Mouse (Mus musculus) C2C12 (cell line): ENCODE data around the gene Cep57l1. TPM values are rescaled to one million over a fixed set of nuclear protein-coding genes. Genes with fewer than 3 reads are reported as not detected.

Source experiments
- H3K27me3 ChIP-seq: one replicate; pipeline ENCODE4 v1.6.1; 2011; ENCODE audit not compliant: control insufficient read depth, insufficient read depth, insufficient read length
- H3K36me3 ChIP-seq: one replicate; pipeline ENCODE4 v1.6.1; 2011; ENCODE audit not compliant: control insufficient read depth, insufficient read depth
- H3K4me3 ChIP-seq: one replicate; pipeline ENCODE4 v1.5.1; 2011; ENCODE audit warnings: mild to moderate bottlenecking, control low read depth; ENCODE audit not compliant: poor library complexity, insufficient read depth, severe bottlenecking
- H3K79me2 ChIP-seq: one replicate; pipeline ENCODE4 v1.6.1; 2011; ENCODE audit not compliant: control insufficient read depth, insufficient read depth
- H3K79me3 ChIP-seq: one replicate; pipeline ENCODE4 v1.6.1; 2011; ENCODE audit warnings: low read depth, control low read depth
- H3ac ChIP-seq: one replicate; pipeline ENCODE3; 2011; ENCODE audit warnings: low read depth; ENCODE audit not compliant: control insufficient read depth, insufficient read length
- CEBPB ChIP-seq: IDR thresholded peaks from one replicate; pipeline ENCODE4 v1.6.1; 2011; ENCODE audit warnings: low read depth, mild to moderate bottlenecking, control low read depth, moderate library complexity
- CTCF ChIP-seq: IDR thresholded peaks from one replicate; pipeline ENCODE4 v1.5.1; 2011; ENCODE audit not compliant: control insufficient read depth, insufficient read depth, insufficient read length
- FOSL1 ChIP-seq: IDR thresholded peaks from one replicate; pipeline ENCODE4 v1.8.0; 2011; ENCODE audit warnings: mild to moderate bottlenecking, low read length; ENCODE audit not compliant: poor library complexity, insufficient read depth, severe bottlenecking
- MAX ChIP-seq: IDR thresholded peaks from one replicate; pipeline ENCODE4 v1.6.1; 2011; ENCODE audit warnings: mild to moderate bottlenecking, control low read depth
- MYOD1 ChIP-seq: IDR thresholded peaks from one replicate; pipeline ENCODE4 v1.6.1; 2011; ENCODE audit warnings: low read depth; ENCODE audit not compliant: control insufficient read depth, insufficient read length
- MYOG ChIP-seq: IDR thresholded peaks from one replicate; pipeline ENCODE4 v1.6.1; 2011; ENCODE audit not compliant: control insufficient read depth, insufficient read length; ENCODE audit errors: extremely low read depth
- USF1 ChIP-seq: IDR thresholded peaks from one replicate; pipeline ENCODE4 v1.6.1; 2011; ENCODE audit warnings: low read depth, mild to moderate bottlenecking, control low read depth, moderate library complexity
- polyA plus RNA-seq: library from polyadenylated mRNA; unstranded; fragments of >200 nt; fragmentation: generic; extraction: Trizol; gene quantifications from one replicate; pipeline ENCODE4 v1.2.1, GENCODE M21; 2012; ENCODE audit warnings: missing spikeins

The Cep57l1 gene
- polyA plus RNA-seq, 1 experiment = 4.6 TPM

DNA sequence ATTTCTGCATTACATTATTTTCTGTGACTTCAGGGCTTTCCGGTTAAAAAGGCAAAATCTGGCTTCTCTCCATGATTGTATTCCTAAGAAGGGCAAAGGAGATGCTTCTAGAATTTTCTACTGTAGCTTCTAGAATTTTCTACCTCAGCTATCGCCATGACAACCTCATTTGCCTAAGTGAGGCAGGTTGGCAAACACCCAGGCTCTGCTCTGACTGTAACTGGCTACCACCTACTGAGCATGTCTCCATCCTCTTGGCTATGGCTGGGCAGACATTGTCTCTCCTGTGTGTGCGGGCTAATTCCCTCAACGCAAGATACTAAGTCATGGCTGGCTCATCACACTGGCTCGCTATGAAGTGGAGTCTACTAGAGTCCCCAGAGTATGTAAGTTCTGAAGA, 63.1 kb downstream of the Cep57l1 start:
- Histone ChIP-seq H3K4me3 (no peak overlapping the region), H3K36me3 (peaks cover 7% of the 10 kb centered on the region), H3K79me2 (no peaks in the 10 kb centered on the region), H3K27me3 (no peaks in the 10 kb centered on the region), H3K79me3 (no peaks in the 10 kb centered on the region), H3ac (no peak overlapping the region)
- TF ChIP-seq CTCF (no peak), FOSL1 (no peak), MYOG (no peak), MYOD1 (no peak), USF1 (no peak), CEBPB (no peak), MAX (no peak)

DNA sequence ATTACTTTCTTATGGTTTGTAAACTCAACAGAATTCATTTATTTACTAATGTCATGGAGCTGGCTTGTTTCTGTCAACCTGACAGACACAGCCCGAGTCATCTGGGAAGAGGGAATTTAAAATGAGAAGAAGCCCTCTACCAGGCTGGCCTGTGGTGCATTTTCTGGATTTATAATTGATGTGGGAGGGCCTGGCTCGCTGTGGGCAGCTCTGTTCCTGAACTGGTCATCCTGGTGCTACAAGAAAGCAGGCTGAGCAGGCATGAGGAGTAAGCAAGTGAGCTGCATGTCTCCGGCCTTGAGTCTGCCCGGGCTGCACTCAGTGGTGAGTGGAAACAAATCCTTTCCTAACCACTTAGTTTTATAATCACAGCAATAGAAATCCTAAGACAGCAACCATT, 65.7 kb downstream of the Cep57l1 start:
- Histone ChIP-seq H3K36me3 (peaks cover 7% of the 10 kb centered on the region), H3K4me3 (no peak overlapping the region), H3K27me3 (no peaks in the 10 kb centered on the region), H3K79me2 (no peaks in the 10 kb centered on the region), H3ac (no peak overlapping the region), H3K79me3 (no peaks in the 10 kb centered on the region)
- no peak for TF ChIP-seq MYOD1
- no peak for TF ChIP-seq FOSL1
- no peak for TF ChIP-seq CTCF
- no peak for TF ChIP-seq CEBPB

DNA sequence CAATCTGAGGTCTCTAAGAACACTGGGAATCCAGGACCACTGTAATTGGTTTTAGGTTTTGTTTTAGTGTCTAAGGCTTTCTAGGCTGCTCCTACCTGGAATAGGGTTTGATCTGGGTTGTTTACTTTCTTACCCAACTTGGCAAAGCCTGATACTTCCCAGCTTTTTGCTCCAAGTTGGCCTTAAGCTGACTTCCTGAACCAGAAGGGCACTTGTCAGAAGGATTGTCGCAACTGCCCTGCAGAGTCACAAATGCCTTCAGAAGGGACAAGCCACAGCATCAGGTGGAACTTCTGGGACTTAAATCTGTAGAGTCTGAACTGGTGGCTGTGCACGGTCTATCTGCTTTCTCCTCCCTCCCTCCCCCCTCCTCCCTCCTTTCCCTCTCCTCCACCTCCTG, 69.5 kb downstream of the Cep57l1 start:
- Histone ChIP-seq H3ac (no peak overlapping the region), H3K36me3 (peaks cover 16% of the 10 kb centered on the region), H3K79me3 (no peaks in the 10 kb centered on the region), H3K4me3 (no peak overlapping the region), H3K27me3 (no peaks in the 10 kb centered on the region), H3K79me2 (no peaks in the 10 kb centered on the region)
- TF ChIP-seq CTCF (no peak), MAX (no peak), USF1 (no peak)

DNA sequence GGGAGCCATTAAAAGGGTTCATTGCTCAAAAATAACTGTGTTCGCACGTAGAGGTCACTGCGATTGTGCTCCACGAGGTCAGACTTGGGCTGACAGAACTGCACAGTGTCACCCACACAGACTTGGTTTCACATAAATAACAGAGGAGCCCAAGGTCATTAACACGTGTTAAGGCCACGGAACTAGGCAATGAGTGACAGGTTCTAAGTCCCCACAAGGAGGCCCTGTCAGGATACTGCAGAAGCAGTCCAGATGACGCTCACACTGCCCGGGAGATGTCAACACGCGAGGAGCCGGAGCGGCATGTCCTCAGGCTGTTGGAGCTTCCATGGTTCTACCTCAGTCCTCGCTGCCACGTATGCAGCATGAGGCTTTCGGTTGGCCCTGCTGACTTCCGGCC, 72.4 kb downstream of the Cep57l1 start:
- Histone ChIP-seq H3K27me3 (no peaks in the 10 kb centered on the region), H3K4me3 (no peak overlapping the region), H3K79me3 (no peaks in the 10 kb centered on the region), H3K79me2 (no peaks in the 10 kb centered on the region), H3ac (no peak overlapping the region), H3K36me3 (peaks cover 9% of the 10 kb centered on the region)
- TF ChIP-seq MYOD1 (no peak), CEBPB (no peak), MYOG (no peak), FOSL1 (no peak), USF1 (no peak), CTCF (no peak), MAX (no peak)

DNA sequence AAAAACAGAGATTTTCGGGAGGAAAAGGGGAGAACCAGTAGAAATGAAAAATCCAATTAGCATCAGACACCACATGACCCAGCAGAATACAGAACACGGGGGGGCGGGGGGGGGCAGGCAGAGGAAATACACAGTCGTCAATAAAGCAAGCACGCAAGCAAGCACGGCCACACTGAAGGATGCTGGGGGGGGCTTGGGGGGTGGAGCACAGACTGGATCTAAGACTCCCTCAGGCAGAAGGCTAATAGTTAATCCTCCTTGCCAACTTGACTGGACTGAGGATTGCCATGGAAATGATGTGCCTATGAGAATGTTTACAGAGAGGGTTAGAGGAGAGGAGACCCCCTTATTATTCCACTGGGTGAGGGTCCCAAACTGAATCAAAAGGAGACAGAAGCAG, 74.3 kb downstream of the Cep57l1 start:
- TF ChIP-seq CEBPB (no peak), USF1 (no peak), FOSL1 (no peak), MYOG (no peak), MYOD1 (no peak), MAX (no peak), CTCF (no peak)
- Histone ChIP-seq H3K27me3 (no peaks in the 10 kb centered on the region), H3K4me3 (no peak overlapping the region), H3K79me2 (no peaks in the 10 kb centered on the region), H3ac (no peak overlapping the region), H3K79me3 (no peaks in the 10 kb centered on the region), H3K36me3 (peaks cover 9% of the 10 kb centered on the region)

DNA sequence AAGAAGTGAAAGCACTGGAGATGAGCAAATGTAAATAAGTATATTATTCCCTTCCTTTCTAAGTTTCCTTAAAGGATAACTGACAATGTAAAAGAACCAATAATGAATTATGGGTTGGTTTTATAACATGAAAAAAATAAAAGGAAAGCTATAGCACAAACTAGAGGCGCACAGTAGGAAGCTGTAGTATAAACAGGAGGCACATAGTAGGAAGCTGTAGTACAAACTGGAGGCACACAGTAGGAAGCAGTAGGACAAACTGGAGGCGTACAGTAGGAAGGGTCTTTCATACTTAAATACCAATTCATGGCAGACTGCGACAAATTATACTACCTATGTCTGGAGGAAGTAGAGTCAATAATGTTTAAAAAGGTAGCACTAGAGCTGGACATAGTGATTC, 76.5 kb downstream of the Cep57l1 start:
- Histone ChIP-seq H3K79me2 (no peaks in the 10 kb centered on the region), H3K36me3 (peaks cover 17% of the 10 kb centered on the region), H3K4me3 (no peak overlapping the region), H3K27me3 (no peaks in the 10 kb centered on the region), H3ac (no peak overlapping the region), H3K79me3 (no peaks in the 10 kb centered on the region)
- TF ChIP-seq MAX (no peak), CEBPB (no peak), MYOG (no peak), FOSL1 (no peak), CTCF (no peak), USF1 (no peak), MYOD1 (no peak)
